ENCODE assay signal across 8 mouse cellular contexts in genomic region chr8:72303633-72304032, GRCm38 (mm10). TPM values are rescaled to one million over a fixed set of nuclear protein-coding genes. Genes with fewer than 3 reads are reported as not detected.
A peak's percentile ranks its signal among the peaks of the same experiment; 100 is the strongest.
DNase-seq lines count a peak whose midpoint lies in the region; TF ChIP-seq lines count a peak whose summit lies in the region.

No protein-coding gene starts in this region.

- H3K9me3 ChIP-seq in midbrain, embryonic 10.5 days (replicated peaks): no peaks in the 10 kb centered on the region

- no peaks in the 10 kb centered on the region for H3K4me1 ChIP-seq in midbrain, embryonic 10.5 days

- no peak for TF ChIP-seq CTCF in brain, embryonic 14.5 days (IDR thresholded peaks at IDR 0.05; ENCODE audit: borderline replicate concordance, extremely low read depth, insufficient read depth, insufficient read length)

- H3K27me3 ChIP-seq in midbrain, embryonic 10.5 days (ENCODE audit: low read depth, poor library complexity, severe bottlenecking): no peaks in the 10 kb centered on the region

- no peak overlapping the region for H3K4me3 ChIP-seq in midbrain, embryonic 10.5 days

- TF ChIP-seq POLR2A in brain, embryonic 14.5 days (IDR thresholded peaks at IDR 0.05; ENCODE audit: borderline replicate concordance, extremely low read depth, insufficient read depth, insufficient read length, poor library complexity, severe bottlenecking): no peak

- 82% methylated on average over 8 of the region's 8 CpGs for WGBS in midbrain, embryonic 10.5 days

- no peaks in the 10 kb centered on the region for H3K36me3 ChIP-seq in midbrain, embryonic 10.5 days

- peak; percentile 48 for DNase-seq in right cerebral cortex, adult 18-20 months
- DNase-seq in right cerebral cortex, postnatal 10 days (ENCODE audit: low spot score in 2 of 2): no peak
- peak; percentile 31 for DNase-seq in brain, embryonic 14.5 days (ENCODE audit: low read depth)
- peak; percentile 64 for DNase-seq in heart, postnatal 4 days
- peak; percentile 91 for DNase-seq in lung, postnatal 10 days
- peak; percentile 16 for DNase-seq in urinary bladder, postnatal 25 days (ENCODE audit: low spot score)
- no peak for DNase-seq in left cerebral cortex, adult 9 months (ENCODE audit: low spot score in 2 of 2)
- DNase-seq in midbrain, embryonic 10.5 days (ENCODE audit: low spot score): no peak

- H3K27ac ChIP-seq in midbrain, embryonic 10.5 days (replicated peaks): no peak overlapping the region

RNA-seq across cellular contexts. Expression of gene Gm10282, which starts 1.4 kb away (rescaled TPM):
- 11.5 and 14.3 TPM in 2 replicates for polyA plus RNA-seq in brain, embryonic 14.5 days (2012; rRNA removed)
- total RNA-seq in heart, postnatal 4 days (2021): 10 to 100 TPM; 34.9 to 36.3 TPM
- polyA plus RNA-seq in midbrain, embryonic 10.5 days (2016; fragmentation: Nextera tagmentation; extraction: Ambion mirVana): 38.0 and 38.7 TPM in 2 replicates

RNA-seq across cellular contexts. Expression of gene Klf2, which starts 15.2 kb away (rescaled TPM):
- 8.0 and 11.0 TPM in 2 replicates for polyA plus RNA-seq in brain, embryonic 14.5 days (2012; rRNA removed)
- 10 to 100 TPM; 65.3 to 68.2 TPM for total RNA-seq in heart, postnatal 4 days (2021)
- 4.0 and 4.1 TPM in 2 replicates for polyA plus RNA-seq in midbrain, embryonic 10.5 days (2016; fragmentation: Nextera tagmentation; extraction: Ambion mirVana)

Comparison
In these comparisons a context has a peak if more than half of its experiments do, and no peak if none do; other contexts are left out.
1. DNase-seq: peak in right cerebral cortex, adult 18-20 months (single experiment), brain, embryonic 14.5 days (single experiment), heart, postnatal 4 days (single experiment), lung, postnatal 10 days (single experiment) and urinary bladder, postnatal 25 days (single experiment); none in right cerebral cortex, postnatal 10 days (0 of 2), left cerebral cortex, adult 9 months (0 of 2) and midbrain, embryonic 10.5 days (single experiment).